Mouse (Mus musculus) frontal cortex, postnatal 14 days (tissue): ENCODE data around the gene Chst1.

Experiments
- DNase-seq, 2 experiments: peaks; one replicate each; pipeline ENCODE4 v3.0.0; 2022; ENCODE audit warnings: low spot score in 2 of 2

Gene Chst1

DNA sequence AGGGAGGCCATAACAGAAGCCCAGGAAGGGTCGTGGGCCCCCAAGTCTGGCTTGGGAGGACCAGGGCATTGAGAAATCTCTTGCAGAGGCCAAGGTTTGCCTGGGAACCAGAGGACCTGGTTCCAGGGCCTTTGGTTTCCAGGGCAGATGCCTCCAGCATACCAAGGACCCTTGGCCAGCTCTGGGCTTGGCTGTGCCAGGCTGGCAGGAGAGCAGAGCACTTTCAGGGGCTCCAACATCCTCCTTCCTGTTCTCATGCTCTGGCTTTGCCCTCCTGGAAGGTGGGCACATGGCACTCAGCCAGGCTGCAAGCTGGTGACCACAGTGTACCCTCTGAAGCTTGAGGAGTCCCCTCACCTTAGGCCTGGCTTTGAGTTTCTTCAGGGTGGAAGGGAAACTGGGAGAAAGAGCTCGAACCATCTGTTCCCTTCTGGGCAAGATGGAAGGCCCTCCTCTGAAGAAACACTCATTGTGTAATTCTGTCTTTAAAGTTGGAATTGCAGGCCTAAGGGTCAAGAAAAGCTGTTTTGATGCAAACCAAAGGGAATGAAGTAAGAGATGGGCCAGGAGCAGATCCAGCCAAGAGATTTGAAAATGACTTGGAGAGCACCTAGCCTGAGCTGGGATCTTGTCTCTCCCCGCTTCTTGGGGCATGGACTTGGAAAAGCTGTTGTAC is 10.3 kb downstream of the Chst1 start:
- DNase-seq: no peak

DNA sequence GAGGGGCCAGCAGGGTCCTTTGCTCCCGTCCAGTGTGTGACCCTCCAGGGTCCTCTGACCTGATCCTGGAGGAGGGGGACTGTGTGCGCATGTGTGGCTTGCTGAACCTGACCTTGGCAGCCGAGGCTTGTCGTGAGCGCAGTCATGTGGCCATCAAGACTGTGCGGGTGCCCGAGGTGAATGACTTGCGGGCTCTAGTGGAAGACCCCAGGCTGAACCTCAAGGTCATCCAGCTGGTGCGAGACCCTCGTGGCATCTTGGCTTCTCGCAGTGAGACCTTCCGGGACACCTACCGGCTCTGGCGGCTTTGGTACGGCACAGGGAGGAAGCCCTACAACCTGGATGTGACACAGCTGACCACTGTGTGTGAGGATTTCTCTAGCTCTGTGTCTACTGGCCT is 14.1 kb downstream of the Chst1 start:
- no peak for DNase-seq

GRCm38 (mm10) chr2:92614106-92614505 is 14.6 kb downstream of the Chst1 start:
- DNase-seq: no peak

- DNase-seq: no peak
Measured at GRCm38 (mm10) chr2:92617077-92617756, 17.7 kb downstream of the Chst1 start.

DNA sequence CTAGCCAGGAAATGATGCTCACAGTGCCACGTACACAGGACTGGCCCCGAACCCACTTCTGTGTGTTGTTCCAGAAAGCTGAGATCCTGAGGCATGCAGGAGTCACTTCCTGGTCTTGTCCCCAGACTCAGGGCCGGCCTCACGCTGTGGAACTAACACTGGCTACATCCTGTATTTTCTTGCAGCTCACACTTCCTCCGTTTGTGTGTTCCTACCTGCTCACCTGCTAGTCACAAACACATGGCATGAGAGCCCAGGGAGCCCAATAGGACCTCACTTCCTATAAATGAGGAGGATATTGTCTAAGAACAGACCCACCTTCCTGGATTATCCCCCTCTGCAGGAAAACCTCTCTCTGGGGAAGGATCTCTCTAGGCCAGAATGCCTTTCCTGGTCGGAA is 18.5 kb downstream of the Chst1 start:
- no peak for DNase-seq

- no peak for DNase-seq
Measured at GRCm38 (mm10) chr2:92627633-92628032, 28.1 kb downstream of the Chst1 start.

DNA sequence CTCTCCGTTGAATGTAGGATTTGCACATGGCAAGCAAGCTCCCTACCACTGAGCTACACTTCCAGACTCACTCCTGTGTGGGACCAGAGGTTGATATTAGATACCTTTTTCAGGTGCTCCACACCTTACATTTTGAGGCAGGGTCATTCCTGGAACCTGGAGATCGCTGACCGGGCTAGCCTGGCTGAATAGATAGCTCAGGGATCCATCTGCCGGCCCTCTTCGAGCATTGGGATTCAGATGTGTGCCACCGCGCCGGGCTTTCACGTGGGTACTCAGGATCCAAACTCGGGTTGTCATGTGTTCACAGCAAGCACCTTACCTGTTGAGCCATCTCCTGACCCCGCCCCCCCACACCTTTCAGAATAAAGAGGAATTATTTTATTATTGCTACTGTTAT is 31.3 kb downstream of the Chst1 start:
- DNase-seq: no peak

DNA sequence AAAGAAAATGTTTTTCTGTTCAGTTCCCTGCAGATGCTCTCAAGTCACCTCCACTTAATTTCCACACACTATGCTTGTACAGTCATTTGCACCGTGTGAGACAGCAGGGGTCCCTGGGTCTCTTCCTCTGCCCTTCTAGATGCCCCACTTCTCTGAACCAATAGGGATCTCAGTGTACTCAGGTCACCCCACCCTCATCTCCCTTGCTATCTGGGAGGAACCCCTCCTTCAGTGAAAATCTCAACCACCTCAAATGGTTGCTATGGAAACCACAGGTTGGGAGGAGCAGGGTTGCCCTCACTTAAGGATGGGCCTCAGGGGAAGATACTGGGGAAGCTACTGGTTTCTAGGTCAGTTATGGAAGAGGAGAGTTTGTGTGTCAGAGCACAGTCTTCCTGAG is 32.5 kb downstream of the Chst1 start:
- no peak for DNase-seq

- no peak for DNase-seq
Measured at GRCm38 (mm10) chr2:92640555-92640954, 41.0 kb downstream of the Chst1 start.

- no peak for DNase-seq
Measured at GRCm38 (mm10) chr2:92645282-92646037, 46.0 kb downstream of the Chst1 start.

DNA sequence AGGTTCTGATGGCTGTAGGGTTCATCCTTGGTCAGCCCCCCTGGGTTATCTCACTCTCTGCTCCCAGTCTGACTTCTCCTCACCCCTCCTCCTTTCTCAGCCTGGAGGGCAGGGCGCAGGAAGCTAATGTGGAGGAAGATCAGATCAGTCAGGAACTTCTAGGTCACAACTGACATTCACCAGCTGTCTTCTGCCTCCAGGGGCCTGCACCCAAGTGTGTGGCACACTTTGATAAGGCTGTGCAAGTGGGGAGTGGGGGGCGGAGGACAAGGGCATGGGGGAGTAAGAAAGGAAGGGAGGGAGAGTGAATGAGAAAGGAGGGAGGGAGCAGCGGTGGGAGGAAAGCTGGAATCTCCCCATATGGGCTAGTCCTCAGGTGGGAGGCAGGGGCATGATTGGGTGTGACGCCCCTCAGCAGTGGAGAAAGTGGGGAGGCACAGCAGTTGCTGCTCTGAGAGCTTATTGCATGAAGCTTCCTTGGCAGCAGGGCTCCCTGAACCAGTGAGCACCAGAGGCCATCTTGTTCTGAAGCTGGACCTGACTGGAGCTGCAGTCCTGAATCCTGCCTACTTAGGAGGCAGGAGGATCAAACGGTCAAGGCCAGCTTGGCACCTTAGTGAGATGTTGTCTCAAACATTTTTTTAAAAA is 49.8 kb downstream of the Chst1 start:
- DNase-seq: no peak

DNA sequence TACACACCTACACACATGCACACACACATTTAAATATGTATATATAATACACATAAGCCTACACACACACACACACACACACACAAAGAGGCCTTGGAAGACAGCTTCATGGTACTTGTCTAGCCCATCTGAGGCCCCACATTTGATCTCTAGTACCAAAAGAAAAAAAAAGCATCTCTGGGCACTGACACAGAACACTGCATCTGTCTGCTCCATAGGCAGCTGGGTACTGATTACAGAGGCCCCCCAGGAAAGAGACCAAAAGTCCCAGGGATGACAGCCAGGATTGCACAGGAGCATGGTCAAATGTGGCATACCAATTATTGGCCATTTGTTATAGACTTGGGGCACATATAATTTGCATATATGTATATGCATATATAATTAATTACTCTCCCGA is 50.9 kb downstream of the Chst1 start:
- no peak for DNase-seq

DNA sequence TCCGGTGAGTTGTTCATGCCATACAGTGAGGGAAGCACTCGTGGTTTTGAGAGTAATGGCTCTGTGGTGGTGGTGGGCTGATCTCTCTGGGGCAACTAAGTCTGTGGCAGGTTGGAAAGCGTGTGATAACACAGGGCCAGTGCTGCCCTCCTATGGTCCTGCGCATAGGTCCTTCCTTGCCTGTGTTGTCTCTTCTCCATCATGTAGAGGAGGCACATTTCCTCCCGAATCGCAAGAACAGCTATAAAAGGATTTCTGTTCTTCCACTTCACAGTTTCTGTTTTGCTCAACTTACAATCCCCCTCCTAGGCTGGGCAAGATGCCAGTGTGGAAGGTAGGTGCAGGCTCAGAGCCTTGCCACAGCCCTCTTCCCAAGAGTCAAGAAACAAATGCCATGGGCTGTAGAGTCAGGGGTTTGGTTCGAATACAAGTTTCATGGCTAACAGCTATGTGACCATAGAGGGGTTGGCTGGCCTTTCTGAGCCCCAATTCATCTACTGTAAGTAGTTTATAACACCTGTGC is 51.8 kb downstream of the Chst1 start:
- no peak for DNase-seq

GRCm38 (mm10) chr2:92657189-92657588 is 57.7 kb downstream of the Chst1 start:
- no peak for DNase-seq

- no peak for DNase-seq
Measured at GRCm38 (mm10) chr2:92658293-92659150, 59.0 kb downstream of the Chst1 start.

DNA sequence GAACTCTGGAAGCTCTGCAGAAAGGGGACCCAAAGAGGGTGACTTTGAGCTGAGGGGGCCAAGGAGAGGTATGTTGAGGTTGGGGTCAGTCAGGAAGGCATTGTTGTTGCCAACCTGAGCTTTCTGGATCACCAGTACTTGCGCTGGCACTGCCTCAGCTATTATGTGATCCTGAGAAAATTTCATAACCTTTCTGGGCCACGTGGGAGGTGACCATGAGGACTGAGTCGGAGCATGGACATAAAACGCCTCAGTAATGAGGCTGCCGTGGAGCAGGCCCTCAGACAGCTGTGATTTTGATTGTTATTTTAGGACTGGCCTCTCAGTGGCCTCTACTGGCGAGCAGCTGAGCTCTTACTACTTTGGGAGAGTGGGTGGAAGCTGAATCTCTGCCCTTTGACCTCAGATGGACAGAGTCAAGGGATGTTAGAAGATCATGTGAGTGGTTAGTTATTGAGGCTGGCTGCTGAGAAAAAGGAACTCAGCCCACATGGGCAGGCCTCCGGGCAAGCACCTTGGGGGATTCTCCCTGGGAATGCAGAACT is 60.1 kb downstream of the Chst1 start:
- no peak for DNase-seq

DNA sequence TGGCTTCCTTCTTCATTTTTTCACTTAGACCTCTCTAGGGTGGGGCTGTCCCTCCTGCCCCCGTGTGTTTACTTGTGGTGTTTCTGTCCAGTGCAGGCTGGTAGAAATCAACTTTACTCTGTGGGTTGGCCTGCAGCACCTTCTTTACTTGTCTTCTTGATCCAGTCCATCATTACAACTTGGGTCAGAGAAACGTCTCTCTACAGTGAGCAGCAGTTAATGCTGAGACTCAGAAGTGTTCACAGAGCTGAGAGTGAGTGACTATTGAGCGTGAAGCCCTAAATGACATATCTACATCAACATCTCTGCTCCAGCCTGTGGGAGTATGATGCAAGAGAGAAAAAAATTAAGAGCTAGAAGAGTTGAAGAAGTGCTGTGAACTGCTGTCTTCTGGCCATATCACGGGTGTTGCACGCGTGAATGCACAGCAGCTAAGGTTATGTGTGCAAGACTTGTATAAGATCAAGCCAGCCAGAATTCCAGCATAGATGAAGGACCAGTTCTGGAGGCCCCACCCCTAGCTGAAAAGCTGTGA is 63.1 kb downstream of the Chst1 start:
- DNase-seq: no peak
